Mouse (Mus musculus) small intestine, adult 2 months (tissue): Measurements from ENCODE around the gene Frs3. TPM values are rescaled to one million over a fixed set of nuclear protein-coding genes. Genes with fewer than 3 reads are reported as not detected.

Experiments used
- H3K27ac ChIP-seq: fragments of 200-500 bp; 2 replicates; pipeline ENCODE4 v1.5.1; 2012; ENCODE audit warnings: low read depth, low read length, control low read depth, inconsistent platforms; ENCODE audit not compliant: insufficient read depth
- H3K27me3 ChIP-seq: fragments of 200-500 bp; 2 replicates; pipeline ENCODE4 v1.6.1; 2012; ENCODE audit warnings: mild to moderate bottlenecking, moderate library complexity, low read length, inconsistent platforms; ENCODE audit not compliant: control insufficient read depth, insufficient read depth
- H3K36me3 ChIP-seq: fragments of 200-500 bp; 2 replicates; pipeline ENCODE4 v1.6.1; 2012; ENCODE audit warnings: mild to moderate bottlenecking, low read length, control low read depth, inconsistent platforms; ENCODE audit not compliant: control insufficient read depth, insufficient read depth
- H3K4me1 ChIP-seq: fragments of 200-500 bp; 2 replicates; pipeline ENCODE4 v1.6.1; 2012; ENCODE audit warnings: low read length, inconsistent platforms, mixed read lengths; ENCODE audit not compliant: control insufficient read depth, insufficient read depth, insufficient read length
- H3K4me3 ChIP-seq: fragments of 200-500 bp; 2 replicates; pipeline ENCODE4 v1.5.1; 2012; ENCODE audit warnings: low read depth, mild to moderate bottlenecking, control low read depth, inconsistent platforms, low read length, moderate library complexity
- CTCF ChIP-seq: fragments of 200-500 bp; IDR thresholded peaks from 2 replicates; pipeline ENCODE4 v1.5.1; 2012; ENCODE audit warnings: low read depth, mild to moderate bottlenecking, control low read depth, inconsistent platforms, low read length, moderate library complexity, mixed read lengths; ENCODE audit not compliant: insufficient replicate concordance, insufficient read length; ENCODE audit errors: extremely low read depth
- POLR2A ChIP-seq: fragments of 200-500 bp; IDR thresholded peaks from 2 replicates; pipeline ENCODE4 v1.6.1; 2012; ENCODE audit warnings: low read depth, mild to moderate bottlenecking, control low read depth, inconsistent platforms, low read length, moderate library complexity
- WGBS: fragments of 180-500 bp; shearing (Covaris S2); methylation state at CpG from one replicate; pipeline ENCODE4 v1.1.7; 2018; 5-methylcytosine and 5-hydroxymethylcytosine counted together
- polyA plus RNA-seq: library from polyadenylated mRNA; depleted of rRNA; stranded (reverse); fragments of >200 nt; gene quantifications from 2 replicates; pipeline ENCODE4 v1.2.3, GENCODE M21; 2012

Gene Frs3
- polyA plus RNA-seq, 1 experiment: 13.1 TPM

GRCm38 (mm10) chr17:47710036-47710435 is 21.2 kb downstream of the Frs3 start:
- WGBS: 49% methylated on average over 3 of the region's 3 CpGs
- Histone ChIP-seq H3K36me3 (no peaks in the 10 kb centered on the region), H3K27me3 (no peaks in the 10 kb centered on the region), H3K4me3 (no peak overlapping the region), H3K27ac (no peak overlapping the region), H3K4me1 (peaks cover 13% of the 10 kb centered on the region; the same call in 1 of the 2 replicates)
- TF ChIP-seq CTCF: no peak
- no peak for TF ChIP-seq POLR2A

DNA sequence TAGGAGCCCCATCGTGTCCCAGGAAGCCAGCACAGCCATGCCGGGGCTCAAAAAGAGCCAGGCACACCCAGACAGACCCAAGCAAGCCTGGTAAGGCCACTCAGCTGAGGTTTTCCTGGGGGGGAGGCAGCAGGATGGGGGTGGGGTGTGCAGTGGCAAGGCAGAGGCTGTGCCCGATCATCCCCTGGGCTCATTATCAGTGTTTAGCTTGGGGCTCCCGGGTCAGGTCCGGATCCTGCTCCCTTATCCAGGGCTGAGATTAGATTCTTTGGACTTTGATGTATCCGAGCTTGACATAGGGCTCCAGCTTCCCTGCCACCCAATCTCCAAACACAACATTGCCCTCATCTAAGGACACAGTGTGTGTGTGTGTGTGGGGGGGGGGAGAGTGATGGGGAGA is 23.1 kb downstream of the Frs3 start:
- H3K36me3 ChIP-seq: no peaks in the 10 kb centered on the region
- H3K4me3 ChIP-seq: no peak overlapping the region
- WGBS: 21% methylated on average over 6 of the region's 6 CpGs
- peaks cover 13% of the 10 kb centered on the region; the same call in 1 of the 2 replicates for H3K4me1 ChIP-seq
- no peaks in the 10 kb centered on the region for H3K27me3 ChIP-seq
- H3K27ac ChIP-seq: no peak overlapping the region
- TF ChIP-seq CTCF (no peak), POLR2A (no peak)

DNA sequence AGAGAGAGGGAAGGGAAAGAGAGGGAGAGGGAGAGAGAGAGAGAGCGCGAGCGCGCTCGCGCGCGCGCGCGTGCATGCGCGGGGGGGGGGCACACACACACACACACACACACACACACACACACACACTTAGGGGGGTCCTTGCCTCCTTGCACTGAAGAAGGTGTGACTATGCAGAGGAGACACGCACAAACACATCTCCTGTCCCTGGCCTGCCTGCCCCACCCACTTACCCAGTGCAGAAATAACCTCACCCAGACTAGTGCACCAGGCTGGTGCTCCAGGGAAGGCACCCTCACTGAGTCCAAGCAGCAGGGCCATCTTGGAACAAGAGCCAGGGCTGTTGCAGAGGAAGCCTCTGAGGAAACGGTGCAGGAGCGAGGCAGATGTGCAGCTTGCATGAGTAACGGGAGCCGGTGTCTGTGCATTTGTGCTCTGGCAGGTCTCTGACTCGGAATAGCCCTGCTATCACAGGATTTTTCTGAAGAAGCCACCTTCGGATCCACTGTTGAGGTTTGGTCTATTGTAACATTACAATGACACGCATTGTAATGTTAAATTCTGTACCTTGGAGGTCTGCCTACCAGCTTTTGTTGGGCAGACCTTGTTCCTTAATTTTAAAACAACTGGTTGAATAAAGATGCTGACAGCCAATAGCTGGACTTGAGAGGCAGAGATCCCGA is 24.2 kb downstream of the Frs3 start:
- 57% methylated on average over 22 of the region's 22 CpGs for WGBS

GRCm38 (mm10) chr17:47715037-47715436 is 26.2 kb downstream of the Frs3 start:
- H3K27me3 ChIP-seq: no peaks in the 10 kb centered on the region
- TF ChIP-seq POLR2A: no peak
- no peak for TF ChIP-seq CTCF
- peaks cover 7% of the 10 kb centered on the region; the same call in 1 of the 2 replicates for H3K4me1 ChIP-seq
- no peaks in the 10 kb centered on the region for H3K36me3 ChIP-seq
- H3K4me3 ChIP-seq: no peak overlapping the region
- WGBS: 52% methylated on average over 3 of the region's 3 CpGs
- no peak overlapping the region for H3K27ac ChIP-seq

More for the DNA sequence above, 24.2 kb downstream of the Frs3 start:
- TF ChIP-seq POLR2A (no peak), CTCF (no peak)
- H3K4me3 ChIP-seq: no peak overlapping the region
- no peaks in the 10 kb centered on the region for H3K36me3 ChIP-seq
- H3K4me1 ChIP-seq: peaks cover 9% of the 10 kb centered on the region; the same call in 1 of the 2 replicates
- H3K27ac ChIP-seq: no peak overlapping the region
- no peaks in the 10 kb centered on the region for H3K27me3 ChIP-seq

DNA sequence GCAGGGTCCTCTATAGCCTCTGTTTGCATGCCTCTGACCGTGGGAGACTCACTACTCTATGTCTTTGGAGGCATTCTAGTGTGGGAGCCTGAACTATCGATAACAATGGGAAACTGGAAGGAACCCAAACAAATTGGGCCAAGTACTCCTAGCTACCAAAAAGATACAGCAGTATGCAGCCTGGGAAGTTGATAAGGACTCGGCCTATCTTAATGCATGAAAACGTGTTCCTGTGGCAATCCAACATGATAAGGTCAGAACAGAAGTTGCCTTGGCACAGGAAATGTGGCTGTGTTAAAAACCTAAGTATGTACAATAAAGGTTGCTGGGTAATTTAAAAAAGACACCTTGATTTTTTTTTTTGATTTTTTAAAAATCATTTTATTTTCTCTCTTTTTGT is 32.4 kb downstream of the Frs3 start:
- no peak overlapping the region for H3K27ac ChIP-seq
- WGBS: 34% methylated on average over 4 of the region's 4 CpGs
- no peaks in the 10 kb centered on the region for H3K36me3 ChIP-seq
- H3K27me3 ChIP-seq: no peaks in the 10 kb centered on the region
- TF ChIP-seq CTCF (no peak), POLR2A (no peak)
- H3K4me1 ChIP-seq: no peaks in the 10 kb centered on the region
- no peak overlapping the region for H3K4me3 ChIP-seq

GRCm38 (mm10) chr17:47726566-47726965 is 37.7 kb downstream of the Frs3 start, which contains the start of gene Pgc:
Gene Pgc (plus strand): TSS chr17:47726842.
- Histone ChIP-seq H3K36me3 (no peaks in the 10 kb centered on the region), H3K4me1 (peaks cover 5% of the 10 kb centered on the region; the same call in 1 of the 2 replicates), H3K27me3 (no peaks in the 10 kb centered on the region), H3K4me3 (no peak within 1 kb of the TSS), H3K27ac (no peak within 1 kb of the TSS)
- no peak for TF ChIP-seq POLR2A
- no peak for TF ChIP-seq CTCF
- 45% methylated on average over 11 of the region's 11 CpGs for WGBS

- WGBS: 33% methylated on average over 24 of the region's 24 CpGs
- Histone ChIP-seq H3K36me3 (no peaks in the 10 kb centered on the region), H3K27ac (no peak overlapping the region), H3K27me3 (no peaks in the 10 kb centered on the region), H3K4me1 (peaks cover 5% of the 10 kb centered on the region; the same call in 1 of the 2 replicates), H3K4me3 (no peak overlapping the region)
- TF ChIP-seq POLR2A (no peak), CTCF (no peak)
Measured at GRCm38 (mm10) chr17:47730633-47731575, 42.1 kb downstream of the Frs3 start.
